Mouse (Mus musculus) kidney, postnatal 36 days (tissue): ENCODE data around the gene Tcstv1.
A peak's percentile ranks its signal among the peaks of the same experiment; 100 is the strongest.
"Not testable (repeated sequence)": the region's sequence is repeated elsewhere in the genome, so short reads cannot be mapped to it uniquely, and the experiment has no call there.

ENCODE experiments used
- DNase-seq, 2 experiments: peaks; one replicate each; pipeline ENCODE4 v3.0.0; 2021 to 2022; ENCODE audit warnings: mixed read lengths in 2 of 2

Tcstv1 gene

DNA sequence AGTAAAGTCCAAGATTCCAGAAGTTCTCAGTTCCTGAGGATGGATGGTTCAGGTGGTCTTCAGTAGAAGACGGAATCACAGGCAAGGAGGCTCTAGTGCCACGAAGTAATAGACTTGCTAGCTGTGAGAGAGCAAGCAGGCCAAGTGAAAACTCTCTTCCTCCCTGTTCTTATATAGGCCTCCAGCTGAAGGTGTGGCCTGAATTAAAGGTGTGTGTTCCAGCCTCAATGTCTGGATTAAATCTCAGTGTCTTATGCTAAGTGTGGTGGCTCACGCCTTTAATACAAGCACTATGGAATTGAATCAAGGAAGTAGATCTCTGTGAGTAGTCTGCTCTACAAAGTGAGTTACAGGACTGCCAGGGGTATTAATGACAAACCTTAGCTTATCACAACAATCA lies at the start of gene Tcstv1:
TSS of gene Tcstv1 (minus strand) at position 101 of the 400 bp plus-strand sequence.
- not testable (repeated sequence) for DNase-seq

GRCm38 (mm10) chr13:119929172-119929571 lies 34.6 kb upstream of the Tcstv1 start, which contains the start of gene Gm21761:
Gm21761 (minus strand) TSS chr13:119929272.
- DNase-seq: not testable (repeated sequence)

DNA sequence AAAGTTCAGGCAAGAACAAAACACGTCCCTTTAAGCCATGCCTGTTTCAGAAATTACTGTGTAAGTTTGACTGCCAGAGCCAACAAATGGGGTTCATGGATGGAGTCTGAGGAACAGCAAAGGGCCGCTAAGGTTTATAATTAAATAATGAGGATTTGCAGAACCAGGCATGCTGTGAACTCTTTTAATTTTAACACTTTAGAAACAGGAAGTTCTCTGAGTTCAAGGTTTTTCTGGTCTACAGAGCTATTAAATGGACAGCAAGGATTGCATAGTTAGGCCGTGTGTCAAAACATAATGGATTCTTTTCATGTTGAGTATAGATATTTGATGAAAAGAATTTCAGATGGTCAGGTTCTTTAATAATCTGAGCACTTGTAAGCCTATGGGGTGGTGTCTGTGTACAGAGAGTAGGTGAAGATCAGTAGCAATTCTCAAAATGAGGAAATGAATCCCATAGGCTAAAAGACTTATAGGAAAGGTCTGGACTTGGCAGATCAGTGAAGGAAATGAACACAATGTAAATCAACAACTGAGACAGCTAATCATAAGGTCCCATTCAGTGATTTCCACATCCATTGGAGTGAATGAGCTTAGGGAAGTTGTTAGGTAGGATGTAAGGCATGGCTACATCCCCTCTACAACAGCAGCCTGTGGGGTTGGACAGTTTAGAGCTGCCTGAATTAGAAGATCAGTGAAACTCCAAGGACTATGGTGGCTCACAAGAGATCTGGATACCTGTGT lies 30.2 kb upstream of the Tcstv1 start:
- not testable (repeated sequence) for DNase-seq

DNA sequence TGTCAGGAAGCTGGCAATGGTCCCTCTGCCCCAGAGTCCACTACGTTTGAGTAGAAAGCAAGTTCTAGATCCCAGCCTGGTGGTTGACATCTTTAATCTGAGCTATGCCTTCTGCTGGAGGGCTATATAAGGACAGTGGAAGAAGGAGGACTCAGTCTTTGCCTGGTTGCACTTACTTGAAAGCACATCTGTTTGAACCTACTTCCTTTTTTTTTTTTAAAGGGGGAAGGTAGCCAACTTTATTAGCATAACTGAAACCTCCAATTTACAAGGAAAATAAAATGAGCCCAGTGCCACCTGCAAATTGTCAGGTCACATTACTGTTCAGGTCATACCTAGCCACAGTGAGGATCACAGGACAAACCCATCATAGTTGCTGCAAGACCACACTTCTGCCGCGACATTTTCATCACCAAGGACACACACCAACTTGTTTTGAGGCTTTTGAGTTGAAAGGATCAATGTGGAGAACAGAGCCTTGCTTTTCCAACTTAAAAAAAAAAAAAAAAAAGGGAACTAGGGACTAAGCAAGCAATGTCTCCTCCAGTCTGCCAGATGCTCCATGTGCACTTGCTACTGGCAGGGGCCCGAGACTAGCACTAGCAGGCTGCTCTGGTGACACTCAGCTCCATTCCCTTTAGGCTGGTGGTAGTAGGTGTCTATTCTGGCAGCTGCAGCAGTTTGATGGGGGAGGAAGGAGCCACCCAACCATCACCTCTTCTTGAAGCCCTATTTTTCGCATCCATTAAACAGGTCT lies 22.6 kb upstream of the Tcstv1 start:
- DNase-seq: not testable (repeated sequence)

GRCm38 (mm10) chr13:119916449-119916848 lies 21.9 kb upstream of the Tcstv1 start:
- DNase-seq: not testable (repeated sequence)

GRCm38 (mm10) chr13:119898549-119898948 lies 4.0 kb upstream of the Tcstv1 start:
- not testable (repeated sequence) for DNase-seq

GRCm38 (mm10) chr13:119886896-119887295 lies 7.7 kb downstream of the Tcstv1 start:
- peak; percentile 41 to 46 for DNase-seq

DNA sequence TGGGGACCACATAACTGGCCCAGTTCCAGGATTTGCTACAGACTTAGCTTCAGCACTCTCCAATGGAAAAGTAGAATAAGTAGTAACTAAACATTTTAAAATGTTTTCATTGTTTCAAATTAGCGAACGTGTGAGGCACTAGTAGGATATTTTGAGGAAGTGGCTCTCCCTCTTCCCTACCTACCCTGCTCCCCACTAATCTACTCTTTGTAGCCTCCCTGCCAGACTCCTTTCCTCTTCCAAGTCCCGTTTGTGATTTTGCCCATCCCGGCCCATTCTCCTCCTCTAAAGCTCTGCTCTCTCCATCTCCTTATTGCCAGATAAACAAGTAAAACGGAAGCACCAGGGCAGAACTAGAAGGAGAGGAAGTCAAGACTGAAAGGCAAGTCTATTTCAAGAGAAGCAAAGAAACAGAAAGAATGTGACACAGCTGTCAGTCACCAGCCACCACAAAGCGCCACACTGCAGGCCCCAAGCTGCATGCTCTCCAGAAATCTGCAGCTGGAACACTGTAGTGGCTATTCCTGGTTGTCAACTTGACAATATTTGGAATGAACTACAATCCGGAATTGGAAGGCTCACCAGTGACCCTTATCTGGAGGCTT lies 30.1 kb downstream of the Tcstv1 start:
- DNase-seq: not testable (repeated sequence)

- not testable (repeated sequence) for DNase-seq
These were observed 32.2 kb downstream of the Tcstv1 start for GRCm38 (mm10) chr13:119862399-119862798.
